Mouse (Mus musculus) frontal cortex, adult (tissue): ENCODE results near the gene Slc12a7.
A peak's percentile ranks its signal among the peaks of the same experiment; 100 is the strongest.

Source experiments
- ATAC-seq: cut with Nextera tagmentation; 2 replicates; pipeline ENCODE4 v1.9.2; 2017; ENCODE audit warnings: mild to moderate bottlenecking, moderate library complexity, mixed read lengths; ENCODE audit not compliant: low TSS enrichment

Gene Slc12a7

GRCm38 (mm10) chr13:73818921-73819320, 86.0 kb downstream of the Slc12a7 start:
- no peak for ATAC-seq

- no peak for ATAC-seq
These were observed 88.4 kb downstream of the Slc12a7 start for GRCm38 (mm10) chr13:73821251-73821650.

- ATAC-seq = peak; percentile 85
These were observed 89.4 kb downstream of the Slc12a7 start for GRCm38 (mm10) chr13:73822187-73822800.

- no peak for ATAC-seq
These were observed 90.8 kb downstream of the Slc12a7 start for GRCm38 (mm10) chr13:73823711-73824110.

DNA sequence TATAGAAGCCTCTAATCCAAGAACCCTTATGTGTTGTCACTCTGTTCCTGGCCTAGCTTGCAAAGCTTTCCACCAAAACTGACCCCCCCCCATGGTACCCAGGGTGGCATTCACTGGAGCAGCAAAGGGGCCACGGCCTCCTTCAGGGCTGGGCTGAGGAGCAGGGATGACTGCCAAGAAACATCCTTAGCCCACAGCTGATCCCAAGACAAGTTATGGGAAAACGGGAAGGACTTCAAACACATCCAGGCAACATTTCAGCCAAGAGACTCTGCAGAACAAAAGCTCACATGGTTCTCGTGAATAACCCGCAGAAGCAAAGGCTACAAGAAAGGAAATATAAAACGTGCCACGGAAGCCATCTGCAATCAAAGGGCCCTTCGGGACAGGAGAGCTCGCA, 94.3 kb downstream of the Slc12a7 start:
- no peak for ATAC-seq

DNA sequence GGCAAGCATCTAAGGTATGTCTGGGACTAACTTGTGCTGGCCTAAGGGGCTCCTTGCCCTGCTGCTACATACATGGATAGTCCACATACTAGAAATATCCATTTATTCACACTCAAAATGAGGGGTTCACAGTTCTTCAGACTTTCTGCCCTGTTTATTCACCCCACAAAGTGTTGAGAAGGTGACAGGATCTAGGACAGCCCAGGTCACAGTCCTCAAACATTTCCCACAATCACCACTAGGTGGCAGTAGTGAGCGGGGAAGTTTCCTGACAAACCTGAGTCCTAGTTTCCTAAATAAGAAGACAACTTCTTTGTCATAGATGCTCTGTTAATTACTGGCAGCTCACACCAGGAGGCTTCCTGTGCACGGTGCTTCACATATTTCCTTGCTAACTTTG, 98.6 kb downstream of the Slc12a7 start:
- ATAC-seq = peak; percentile 80

DNA sequence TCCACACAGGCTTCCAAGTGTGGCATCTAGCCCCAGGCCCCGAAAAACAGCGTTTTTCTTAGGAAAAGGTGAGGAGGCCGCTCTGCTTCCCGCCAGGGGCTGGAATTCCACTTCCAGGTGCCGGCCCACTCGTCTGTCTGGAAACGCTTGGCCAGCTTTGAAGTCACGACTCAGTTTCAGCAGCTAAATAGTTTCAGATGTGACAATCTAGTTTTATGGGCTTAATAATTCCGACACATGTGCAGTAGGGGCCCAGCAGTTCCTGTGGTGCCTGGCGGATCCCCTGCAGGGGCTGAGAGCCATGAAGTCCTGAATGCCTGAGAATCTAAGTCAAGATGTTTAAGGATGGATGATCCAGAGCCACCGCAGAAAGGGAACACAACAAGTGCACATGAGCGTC, 100.9 kb downstream of the Slc12a7 start:
- no peak for ATAC-seq

GRCm38 (mm10) chr13:73835791-73836190, 102.9 kb downstream of the Slc12a7 start:
- no peak for ATAC-seq

GRCm38 (mm10) chr13:73836491-73836890, 103.6 kb downstream of the Slc12a7 start:
- no peak for ATAC-seq

- no peak for ATAC-seq
These were observed 104.8 kb downstream of the Slc12a7 start for GRCm38 (mm10) chr13:73837708-73838107.

DNA sequence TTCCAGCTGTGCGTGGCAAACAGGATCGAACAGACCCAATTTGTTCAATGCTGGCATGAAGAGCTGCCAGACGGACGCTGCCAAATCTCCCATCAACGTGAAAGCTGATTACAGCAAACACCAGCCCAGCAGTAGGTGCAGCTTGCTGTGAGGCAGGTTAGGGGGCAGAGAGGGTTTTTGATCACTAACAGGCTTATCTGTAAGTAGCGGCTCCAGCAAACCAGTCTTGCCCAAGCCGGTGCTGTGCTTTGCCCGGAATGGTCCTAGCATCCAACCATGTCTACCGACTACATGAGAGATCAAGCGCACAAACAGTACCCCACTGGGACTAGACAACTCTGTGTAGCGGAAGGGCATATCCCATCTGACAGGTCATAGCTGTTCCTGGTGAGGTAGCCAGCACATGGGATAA, 106.2 kb downstream of the Slc12a7 start:
- no peak for ATAC-seq

DNA sequence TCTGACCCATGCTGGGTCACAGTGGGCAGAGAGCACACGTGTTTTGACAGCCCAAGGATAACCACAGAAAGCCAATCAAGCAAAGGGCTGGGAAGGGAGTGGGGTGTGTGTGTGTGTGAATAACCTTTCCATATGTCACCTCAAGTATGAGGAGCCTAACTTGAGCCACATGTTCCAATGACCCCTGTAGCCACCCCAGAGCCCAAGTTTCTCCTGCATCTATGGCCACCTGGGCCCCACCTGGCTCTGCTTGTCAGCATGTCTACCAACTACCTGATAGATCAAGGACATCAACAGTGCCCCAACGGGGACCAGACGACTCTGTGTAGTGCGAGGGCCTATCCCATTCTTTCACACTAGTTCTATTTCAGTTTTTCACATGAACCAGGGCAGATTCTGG, 106.8 kb downstream of the Slc12a7 start:
- ATAC-seq = no peak

GRCm38 (mm10) chr13:73842696-73843095, 109.8 kb downstream of the Slc12a7 start:
- ATAC-seq = no peak

GRCm38 (mm10) chr13:73846589-73847464, 113.9 kb downstream of the Slc12a7 start:
- peak; percentile 33; the same call in 1 of the 2 replicates for ATAC-seq

- ATAC-seq = peak; percentile 93
These were observed 114.6 kb downstream of the Slc12a7 start, which contains the start of gene Nkd2 for GRCm38 (mm10) chr13:73847465-73847836. TSS of gene Nkd2 (minus strand) at chr13:73847631.
